Mouse (Mus musculus) C2C12 (cell line): ENCODE data around the gene Asic3.

Experiments used
- CTCF ChIP-seq: IDR thresholded peaks from one replicate; pipeline ENCODE4 v1.5.1; 2011; ENCODE audit not compliant: control insufficient read depth, insufficient read depth, insufficient read length
- MYOD1 ChIP-seq: IDR thresholded peaks from one replicate; pipeline ENCODE4 v1.6.1; 2011; ENCODE audit warnings: low read depth; ENCODE audit not compliant: control insufficient read depth, insufficient read length

- TF ChIP-seq CTCF (no peak), MYOD1 (no peak)
Measured at GRCm38 (mm10) chr5:24445428-24446080, 32.4 kb downstream of the Asic3 start.
